Mouse (Mus musculus) cerebellum, postnatal 4 days (tissue): Measurements from ENCODE around the gene Lypd4.
"Not testable (repeated sequence)": the region's sequence is repeated elsewhere in the genome, so short reads cannot be mapped to it uniquely, and the experiment has no call there.

Experiments used
- DNase-seq, 2 experiments: peaks; one replicate each; pipeline ENCODE4 v3.0.0; 2022; ENCODE audit warnings: low spot score in 2 of 2, mixed read lengths in 1 of 2

Lypd4 gene

DNA sequence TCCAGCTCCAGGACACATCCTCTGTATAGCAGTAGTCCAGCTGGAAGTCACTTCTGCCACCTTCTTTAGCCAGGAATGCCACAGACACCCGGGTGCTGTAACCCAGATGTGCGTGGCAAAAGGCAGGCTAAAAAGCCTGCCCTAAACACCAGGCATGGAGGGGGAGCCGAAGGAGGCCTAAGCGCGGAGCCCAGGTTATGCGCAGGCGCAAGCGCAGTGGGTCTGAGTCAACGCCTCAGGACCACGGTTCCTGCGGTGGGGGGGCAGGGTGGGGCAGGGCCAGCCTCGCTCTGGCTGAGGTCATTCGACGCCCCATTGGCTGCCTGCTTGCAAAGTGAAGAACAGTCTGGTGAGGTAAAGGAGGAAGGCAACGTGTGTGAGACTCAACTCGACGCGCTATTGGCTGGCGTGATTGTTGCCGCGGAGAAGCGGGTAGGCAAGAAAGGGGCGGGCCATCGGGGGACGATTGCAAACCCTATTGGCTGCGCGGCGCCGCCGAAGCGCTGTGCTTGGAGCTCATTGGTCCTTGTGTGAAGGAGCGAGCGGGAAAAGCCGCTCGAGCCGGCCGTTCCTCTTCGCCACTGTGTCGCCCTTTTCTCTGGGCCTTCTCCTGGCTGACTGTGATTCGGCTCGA, at the start of gene Lypd4, which contains the start of gene Dmrtc2:
Lypd4 (minus strand) TSS at position 410 of the 634 bp plus-strand sequence.
Dmrtc2 (plus strand) TSS at position 526 of the 634 bp plus-strand sequence.
- no peak for DNase-seq

DNA sequence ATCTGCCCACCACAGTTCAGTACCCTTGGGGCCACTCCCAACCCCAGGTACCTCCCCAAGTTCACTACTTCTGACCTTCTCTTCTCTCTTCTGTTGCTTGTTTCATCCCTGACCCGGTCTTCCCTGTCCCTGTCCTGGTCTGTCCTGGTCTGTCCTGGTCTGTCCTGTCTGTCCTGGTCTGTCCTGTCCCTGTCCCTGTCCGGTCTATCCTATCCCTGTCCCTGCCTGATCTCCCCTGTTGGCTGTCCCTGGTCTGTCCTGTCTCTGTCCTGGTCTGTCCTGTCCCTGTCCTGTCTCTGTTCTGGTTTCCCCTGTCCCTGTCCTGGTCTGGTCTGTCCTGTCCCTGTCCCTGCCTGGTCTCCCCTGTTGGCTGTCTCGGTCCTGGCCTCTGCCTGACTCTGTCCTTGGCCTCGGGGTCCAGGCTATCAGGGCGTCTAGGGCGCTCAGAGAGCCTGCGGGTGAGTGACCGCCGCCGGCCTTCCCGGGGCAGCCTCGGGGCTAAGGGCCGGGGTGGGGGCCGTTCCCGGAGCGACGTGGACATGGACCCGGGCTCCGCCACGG, 49.1 kb upstream of the Lypd4 start:
- no peak for DNase-seq

GRCm38 (mm10) chr7:24912480-24912879, 42.7 kb upstream of the Lypd4 start:
- no peak for DNase-seq

DNA sequence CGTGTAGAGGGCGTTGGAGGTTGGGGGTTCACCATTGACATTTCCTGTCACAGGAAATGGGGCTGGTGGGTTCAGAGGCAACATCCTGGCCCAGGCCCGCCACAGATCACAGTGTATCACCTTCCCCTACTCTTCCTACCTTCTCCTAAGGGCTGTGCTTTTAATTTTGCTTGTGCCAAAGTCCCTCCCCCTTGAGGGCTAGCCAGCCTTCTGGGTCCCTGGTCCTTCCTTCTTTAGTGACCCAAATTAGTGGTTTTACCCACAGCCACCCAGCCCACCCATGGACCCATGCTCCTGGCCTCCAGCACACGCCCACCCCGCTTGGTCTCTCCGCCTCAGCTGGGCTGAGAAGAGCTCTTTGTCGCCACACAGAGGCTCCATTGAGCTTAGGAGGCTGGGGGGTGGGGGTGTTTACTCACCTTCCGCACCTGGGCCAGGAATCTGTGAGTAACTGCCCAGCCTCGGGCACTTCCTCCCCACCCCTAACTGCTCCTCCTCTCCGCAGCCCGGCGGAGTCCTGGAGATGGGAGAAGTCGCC, 37.5 kb upstream of the Lypd4 start:
- DNase-seq = no peak

DNA sequence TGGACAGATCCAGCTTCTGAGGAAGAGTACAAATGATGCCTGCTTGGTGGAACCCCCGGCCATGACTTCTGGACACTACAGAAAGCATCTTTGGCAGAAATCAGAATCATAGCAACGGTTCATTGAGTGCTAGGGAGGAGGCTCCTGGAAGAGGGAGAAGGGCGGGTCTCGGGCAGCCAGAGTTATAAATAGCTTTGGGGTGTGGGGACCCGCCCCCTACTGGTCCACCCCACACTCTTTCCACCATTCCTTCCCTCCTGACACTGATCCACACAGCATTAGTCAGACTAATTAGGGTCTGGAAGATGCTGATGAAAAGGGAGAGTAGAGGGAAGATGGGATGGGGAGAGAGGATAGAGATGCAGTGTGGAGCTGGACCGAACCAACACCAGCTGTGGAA, 36.8 kb upstream of the Lypd4 start:
- DNase-seq = no peak

GRCm38 (mm10) chr7:24904936-24905335, 35.2 kb upstream of the Lypd4 start:
- peak in 1 of 2 experiments; percentile 57 for DNase-seq

- peak; percentile 88 to 96 for DNase-seq
Measured at GRCm38 (mm10) chr7:24904070-24904483, 34.3 kb upstream of the Lypd4 start.

- no peak for DNase-seq
Measured at GRCm38 (mm10) chr7:24903444-24903825, 33.7 kb upstream of the Lypd4 start.

DNA sequence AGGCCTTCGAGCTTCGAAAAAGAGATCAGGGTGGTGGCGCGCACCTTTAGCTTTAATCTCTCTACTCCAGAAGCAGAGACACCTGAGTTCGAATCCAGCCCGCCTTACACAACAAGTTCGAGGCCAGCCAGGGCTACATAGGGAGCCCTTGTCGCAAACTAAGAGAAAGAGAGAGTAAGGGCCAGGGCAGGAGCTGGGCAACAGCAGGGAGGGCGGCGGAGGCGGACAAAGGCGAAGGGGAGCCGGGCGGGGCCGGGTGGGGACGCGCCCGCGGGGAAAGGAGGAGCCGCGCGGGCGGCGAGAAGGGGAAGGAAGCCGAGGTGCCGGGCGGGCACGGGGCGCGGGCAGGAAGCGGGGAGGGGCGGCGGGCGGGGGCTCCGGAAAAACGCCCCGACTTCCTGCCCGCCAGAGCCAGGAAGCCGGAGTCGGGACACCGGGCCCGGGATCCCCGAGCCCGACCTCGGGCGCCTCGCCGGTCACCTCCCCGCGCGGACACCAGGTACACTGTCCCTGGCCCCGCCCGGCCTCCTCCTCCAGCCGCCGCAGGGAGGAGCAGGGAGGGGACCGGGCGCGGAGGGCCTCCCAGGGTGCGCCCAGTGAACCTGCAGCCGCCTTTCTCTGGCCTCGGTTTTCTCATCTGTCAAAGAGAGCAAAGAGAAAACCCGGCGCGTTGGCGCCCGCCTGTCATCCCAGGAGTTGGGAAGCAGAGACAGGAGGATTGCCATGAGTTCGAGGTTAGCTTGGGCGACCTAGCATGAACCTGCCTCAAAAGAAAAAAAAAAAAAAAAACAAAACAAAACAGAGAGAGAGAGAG, 33.1 kb upstream of the Lypd4 start, which contains the start of gene Arhgef1:
Arhgef1 (plus strand) TSS at position 283 of the 814 bp plus-strand sequence.
- peak in 1 of 2 experiments; percentile 30 for DNase-seq

- no peak for DNase-seq
Measured at GRCm38 (mm10) chr7:24902264-24902629, 32.5 kb upstream of the Lypd4 start.

- DNase-seq = no peak
Measured at GRCm38 (mm10) chr7:24901842-24902241, 32.1 kb upstream of the Lypd4 start.

DNA sequence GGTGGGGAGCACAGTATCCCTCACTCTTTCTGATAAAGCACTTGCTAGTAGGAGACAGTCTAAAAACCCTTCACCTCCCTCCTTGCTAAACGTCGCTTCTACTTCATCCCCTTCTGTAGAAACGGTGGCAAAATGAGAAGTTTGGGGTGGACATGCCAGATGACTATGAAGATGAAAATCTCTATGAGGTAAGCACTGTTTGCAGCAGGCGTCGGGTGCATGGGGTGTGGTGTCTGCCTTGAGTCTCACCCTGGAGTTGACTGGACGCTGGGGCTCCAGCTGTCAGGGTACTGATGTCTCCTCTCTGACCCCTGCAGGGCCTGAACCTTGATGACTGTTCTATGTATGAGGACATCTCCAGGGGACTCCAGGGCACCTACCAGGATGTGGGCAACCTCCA, 31.4 kb upstream of the Lypd4 start:
- no peak for DNase-seq

DNA sequence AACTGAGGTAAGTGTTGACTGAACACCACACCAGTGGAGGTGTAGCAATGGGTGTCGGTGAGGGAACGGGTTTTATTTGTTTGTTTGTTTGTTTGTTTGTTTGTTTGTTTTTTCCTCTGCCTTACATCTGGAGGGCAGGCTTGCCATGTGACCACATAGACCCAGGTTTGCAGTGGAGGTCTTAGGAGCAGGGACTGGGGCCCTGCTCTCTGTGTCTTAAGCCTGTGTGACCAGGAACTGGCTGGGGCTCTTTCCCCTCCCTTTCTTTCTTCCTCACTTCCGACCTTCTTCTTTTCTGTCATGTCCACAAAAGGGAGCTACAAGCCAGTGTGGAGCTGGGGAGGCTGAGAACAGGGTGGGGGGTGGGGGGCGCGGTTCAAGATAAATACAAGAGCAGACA, 28.2 kb upstream of the Lypd4 start:
- no peak for DNase-seq

- DNase-seq = no peak
Measured at GRCm38 (mm10) chr7:24897224-24897623, 27.5 kb upstream of the Lypd4 start, which contains the start of gene Cd79a. TSS of gene Cd79a (plus strand) at chr7:24897381.

DNA sequence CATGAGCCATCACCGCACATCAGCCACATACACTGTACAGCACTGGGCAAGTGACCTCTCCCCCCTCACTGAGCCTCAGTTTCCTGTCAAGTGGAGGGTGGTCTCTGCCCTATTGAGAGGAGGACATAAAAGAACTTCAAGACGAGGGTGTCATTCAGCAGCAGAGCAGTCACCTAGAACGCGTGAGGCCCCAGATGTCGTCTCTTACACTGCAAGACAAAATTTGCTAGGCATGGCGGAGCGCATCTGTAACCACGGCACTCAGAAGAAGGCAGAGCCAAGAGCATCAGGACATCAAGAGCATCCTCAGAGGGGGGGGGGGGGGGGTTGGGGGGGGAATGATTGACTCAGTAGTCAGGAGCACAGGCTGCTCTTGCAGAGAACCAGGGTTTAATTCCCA, 26.5 kb upstream of the Lypd4 start:
- no peak for DNase-seq

DNA sequence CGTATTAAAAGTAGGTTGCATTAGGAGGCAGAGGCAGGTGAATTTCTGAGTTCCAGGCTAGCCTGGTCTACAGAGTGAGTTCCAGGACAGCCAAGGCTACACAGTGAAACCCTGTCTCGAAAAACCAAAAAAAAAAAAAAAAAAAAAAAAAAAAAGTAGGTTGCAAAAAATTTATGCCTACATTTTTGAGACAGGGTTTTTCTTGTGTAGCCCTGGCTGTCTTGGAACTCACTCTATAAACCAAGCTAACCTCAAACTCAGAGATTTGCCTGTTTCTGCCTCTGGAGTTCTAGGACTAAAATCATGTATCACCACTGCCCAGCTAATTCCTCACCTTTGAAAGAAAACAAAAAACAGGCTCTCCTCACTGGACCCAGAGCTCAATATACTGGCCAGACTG, 26.0 kb upstream of the Lypd4 start:
- DNase-seq = not testable (repeated sequence)

DNA sequence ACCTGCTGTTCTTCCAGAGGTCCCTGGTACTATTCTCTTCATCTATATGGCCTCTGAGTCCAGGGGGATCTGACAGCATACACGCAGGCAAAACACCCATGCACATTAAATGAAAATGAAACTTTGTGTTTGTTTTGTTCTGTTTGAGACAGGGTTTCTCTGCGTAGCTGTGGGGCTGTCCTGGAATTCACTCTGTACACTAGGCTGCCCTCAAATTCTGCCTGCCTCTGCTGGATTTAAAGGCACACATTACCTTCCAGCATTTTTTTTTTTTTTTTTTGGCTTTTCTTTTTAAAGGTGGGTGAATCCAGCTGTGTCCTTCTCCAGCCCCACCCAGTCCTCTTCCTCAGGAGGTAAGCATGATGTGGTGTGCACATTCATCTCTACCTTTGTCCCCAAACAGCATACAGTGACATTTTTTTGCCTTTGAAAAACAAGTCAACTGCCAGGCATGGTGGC, 22.4 kb upstream of the Lypd4 start:
- DNase-seq = no peak

DNA sequence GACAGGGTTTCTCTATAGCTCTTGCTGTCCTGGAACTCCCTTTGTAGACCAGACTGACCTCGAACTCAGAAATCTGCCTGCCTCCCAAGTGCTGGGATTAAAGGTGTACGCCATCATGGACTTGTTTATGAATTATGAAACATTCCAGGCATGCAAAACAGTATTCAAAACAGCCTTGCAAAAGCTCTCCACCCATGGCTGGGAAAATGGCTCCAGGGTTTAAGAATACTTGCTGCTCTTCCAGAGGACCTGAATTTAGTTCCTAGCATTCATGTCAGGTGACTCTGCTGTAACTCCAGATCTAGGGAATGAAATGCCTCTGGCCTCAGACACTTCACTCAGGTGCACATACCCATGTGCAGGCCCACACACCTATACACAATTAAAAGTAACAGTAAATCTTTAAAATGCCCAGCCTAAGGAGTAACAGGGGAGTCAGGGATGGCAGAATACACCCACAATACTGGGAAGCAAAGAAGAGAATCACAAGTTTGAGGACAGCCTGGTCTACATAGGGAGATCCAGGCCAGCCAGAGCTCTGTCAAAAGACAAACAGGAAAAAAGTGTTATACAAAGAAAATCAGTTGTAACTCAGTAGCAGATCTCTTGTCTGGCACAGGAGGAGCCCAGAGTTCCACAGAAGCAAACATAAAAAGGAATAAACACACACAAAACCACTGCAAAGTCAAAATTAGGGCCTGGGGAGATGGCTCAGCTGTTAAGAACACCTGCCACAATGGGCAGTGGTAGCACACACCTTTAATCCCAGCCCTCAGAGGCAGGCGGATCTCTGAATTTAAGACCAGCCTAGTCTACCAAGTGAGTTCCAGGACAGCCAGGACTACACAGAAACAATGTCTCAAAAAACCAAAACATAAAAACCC, 21.7 kb upstream of the Lypd4 start:
- DNase-seq = no peak

- DNase-seq = peak; percentile 49 to 66
Measured at GRCm38 (mm10) chr7:24890281-24891216, 20.8 kb upstream of the Lypd4 start.
